Mouse (Mus musculus) skeletal muscle tissue, postnatal 0 days (tissue): ENCODE measurements around the gene Ppp1r14a. TPM values are rescaled to one million over a fixed set of nuclear protein-coding genes. Genes with fewer than 3 reads are reported as not detected.

Source experiments
- polyA plus RNA-seq: library from polyadenylated mRNA; unstranded; fragments of >200 nt; fragmentation: Nextera tagmentation; extraction: Ambion mirVana; gene quantifications from 2 replicates; pipeline ENCODE4 v1.2.1, GENCODE M21; 2015

Gene Ppp1r14a
- polyA plus RNA-seq = 14.4 and 16.7 TPM in 2 replicates

DNA sequence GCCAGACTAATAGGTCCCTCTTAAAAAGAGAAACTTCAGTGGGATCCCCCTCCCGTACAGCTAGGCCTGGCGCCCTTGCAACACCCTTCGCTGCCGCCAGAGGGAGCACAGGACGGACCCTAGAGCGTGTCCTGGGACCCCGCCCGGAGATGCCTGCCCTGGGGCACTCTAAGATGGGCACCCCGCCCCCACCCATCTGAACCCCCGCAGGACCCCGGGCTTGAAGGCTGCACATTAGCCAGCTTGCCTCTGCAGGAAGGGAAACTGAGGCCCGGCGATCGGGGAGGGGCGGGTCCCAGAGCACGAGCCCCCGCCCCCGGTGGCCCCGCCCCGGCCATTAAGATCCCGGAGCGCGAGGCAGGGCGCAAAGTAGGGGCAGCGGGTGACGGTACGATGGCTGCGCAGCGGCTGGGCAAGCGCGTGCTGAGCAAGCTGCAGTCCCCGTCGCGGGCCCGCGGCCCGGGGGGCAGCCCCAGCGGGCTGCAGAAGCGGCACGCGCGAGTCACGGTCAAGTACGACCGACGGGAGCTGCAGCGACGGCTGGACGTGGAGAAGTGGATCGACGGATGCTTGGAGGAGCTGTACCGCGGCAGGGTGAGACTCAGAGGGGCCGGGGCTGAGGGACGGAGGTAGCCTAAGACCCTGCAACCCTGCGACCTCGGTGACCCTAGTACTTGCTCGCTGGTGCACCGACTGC is at the start of gene Ppp1r14a:
Ppp1r14a (plus strand) TSS at position 367 of the 697 bp plus-strand sequence.

DNA sequence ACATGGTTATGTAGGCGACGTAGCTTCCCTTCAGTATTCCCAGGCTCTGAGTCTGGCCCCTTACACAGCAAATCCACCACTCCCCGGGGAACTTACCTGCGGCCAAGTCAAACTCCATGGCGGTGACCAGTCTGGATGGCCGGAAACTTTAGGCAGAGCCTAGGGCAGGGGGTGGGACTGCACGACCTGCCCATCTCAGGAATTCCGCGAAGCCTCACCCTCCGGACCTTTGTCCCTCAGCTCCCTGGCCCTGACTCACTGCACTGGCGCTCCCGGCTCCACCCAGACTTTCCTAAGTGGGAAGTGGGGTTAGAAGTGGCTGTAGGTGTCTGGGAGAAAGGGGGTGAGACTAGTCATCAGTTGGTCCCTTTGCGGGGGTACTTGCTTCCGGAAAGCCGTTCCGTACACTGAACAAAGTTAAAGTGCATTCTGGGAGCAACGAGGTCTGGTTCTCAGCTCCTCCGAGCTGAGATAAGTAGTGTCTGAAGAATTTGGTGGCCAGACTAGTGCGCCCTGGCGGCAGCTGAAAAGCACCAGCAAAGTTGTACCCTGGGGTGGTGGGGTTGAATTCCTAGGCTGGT is 40.8 kb upstream of the Ppp1r14a start, which contains the start of gene 2200002D01Rik:
2200002D01Rik (minus strand) TSS at position 206 of the 581 bp plus-strand sequence.

GRCm38 (mm10) chr7:29281201-29282073 is 7.7 kb upstream of the Ppp1r14a start, which contains the start of gene Spint2:
Spint2 (minus strand) TSS chr7:29281912.

DNA sequence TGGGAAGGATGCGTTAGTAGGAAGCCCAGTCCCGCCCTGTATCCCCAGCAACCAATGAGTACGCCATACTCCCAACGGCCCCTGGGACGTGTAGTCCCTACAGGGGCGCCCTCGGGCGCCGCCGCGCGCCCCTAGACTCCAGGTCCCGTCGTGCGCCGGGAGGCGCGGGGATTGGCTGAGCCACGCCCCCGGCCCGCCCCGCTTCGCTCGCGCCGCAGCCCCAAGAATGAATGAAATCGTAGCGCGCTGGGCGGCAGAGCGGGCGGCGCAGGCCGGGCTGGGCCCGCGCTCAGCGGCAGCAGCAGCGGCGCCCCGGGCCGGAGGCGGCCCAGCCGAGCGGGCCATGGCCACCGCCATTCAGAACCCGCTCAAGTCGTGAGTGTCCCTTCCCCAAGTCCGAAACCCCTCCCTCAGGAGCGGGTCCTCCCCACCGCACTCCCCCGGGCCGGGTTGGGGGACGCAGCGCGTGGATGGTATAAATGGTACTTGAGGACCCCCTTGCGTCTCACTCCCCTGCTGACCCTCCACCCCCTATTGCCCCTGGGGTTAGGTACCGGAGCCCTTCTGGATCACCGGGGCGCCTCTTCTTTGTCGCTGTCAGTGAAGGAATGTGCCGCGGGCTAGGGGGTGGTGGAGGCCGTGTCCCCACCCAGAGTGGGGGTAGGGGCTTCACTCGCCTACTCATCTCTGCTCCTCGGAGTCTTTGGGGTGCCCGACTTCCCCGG is 14.8 kb downstream of the Ppp1r14a start, which contains the start of gene Dpf1:
Dpf1 (plus strand) TSS at position 214 of the 725 bp plus-strand sequence.

Other genes starting within 250 kb of the Ppp1r14a start
- gene Ryr1, start 164.1 kb upstream of the Ppp1r14a start, polyA plus RNA-seq = 43.5 and 66.7 TPM in 2 replicates
- gene Rasgrp4, start 154.5 kb upstream of the Ppp1r14a start, polyA plus RNA-seq = 0.41 and 0.74 TPM in 2 replicates
- 22.1 and 24.3 TPM in 2 replicates for gene Fam98c, start 133.1 kb upstream of the Ppp1r14a start, polyA plus RNA-seq
- 0.17 and 0.23 TPM in 2 replicates for gene Ggn, start 119.1 kb upstream of the Ppp1r14a start, polyA plus RNA-seq
- gene Spred3, start 118.9 kb upstream of the Ppp1r14a start, polyA plus RNA-seq = 0.67 and 0.69 TPM in 2 replicates
- 257 and 271 TPM in 2 replicates for gene Psmd8, start 108.6 kb upstream of the Ppp1r14a start, polyA plus RNA-seq
- gene Catsperg1, start 75.3 kb upstream of the Ppp1r14a start, polyA plus RNA-seq = 0.45 and 0.82 TPM in 2 replicates
- gene Kcnk6, start 56.8 kb upstream of the Ppp1r14a start, polyA plus RNA-seq = 1.2 and 1.4 TPM in 2 replicates
- gene Yif1b, start 51.0 kb upstream of the Ppp1r14a start, polyA plus RNA-seq = 107 and 109 TPM in 2 replicates
- gene 2200002D01Rik, start 40.8 kb upstream of the Ppp1r14a start, polyA plus RNA-seq = 2.9 and 4.1 TPM in 2 replicates
- gene Spint2, start 7.4 kb upstream of the Ppp1r14a start, polyA plus RNA-seq = 13.9 and 17.5 TPM in 2 replicates
- 2.7 and 2.9 TPM in 2 replicates for gene Dpf1, start 14.6 kb downstream of the Ppp1r14a start, polyA plus RNA-seq
- gene Sipa1l3, start 229.3 kb downstream of the Ppp1r14a start, polyA plus RNA-seq = 3.2 and 3.9 TPM in 2 replicates